Mouse (Mus musculus) left cerebral cortex, adult 11 months (tissue): Measurements from ENCODE around the gene Gxylt2.
A peak's percentile ranks its signal among the peaks of the same experiment; 100 is the strongest.

Experiments
- DNase-seq: peaks from one replicate; pipeline ENCODE4 v3.0.0; 2022; ENCODE audit warnings: low spot score

Gene Gxylt2

GRCm38 (mm10) chr6:100799766-100800165, 95.2 kb downstream of the Gxylt2 start:
- no peak for DNase-seq

DNA sequence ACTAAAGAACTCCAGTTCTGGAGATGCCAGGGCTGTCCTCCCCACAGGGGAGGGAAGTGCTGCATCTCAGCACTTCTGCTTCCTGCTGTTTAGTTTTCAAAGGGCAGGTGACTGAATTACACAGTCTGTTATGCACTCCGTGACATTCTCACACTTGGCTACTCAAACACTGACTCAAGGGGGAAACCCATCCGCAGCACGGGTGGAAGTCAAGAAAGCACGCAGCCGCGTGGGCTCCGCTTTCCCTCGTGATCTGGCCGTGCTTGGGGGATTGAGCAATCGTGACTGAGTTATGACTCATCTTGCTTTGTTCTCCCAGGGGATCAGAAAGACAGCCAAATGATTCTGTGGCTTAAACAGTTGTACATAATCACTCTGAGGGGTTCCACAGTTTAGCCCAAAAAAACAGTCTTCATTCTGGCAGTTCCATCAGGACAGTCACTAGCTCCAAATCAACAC, 96.0 kb downstream of the Gxylt2 start:
- peak; percentile 36 for DNase-seq

- DNase-seq, result no peak
Measured at GRCm38 (mm10) chr6:100802381-100803083, 98.0 kb downstream of the Gxylt2 start.

DNA sequence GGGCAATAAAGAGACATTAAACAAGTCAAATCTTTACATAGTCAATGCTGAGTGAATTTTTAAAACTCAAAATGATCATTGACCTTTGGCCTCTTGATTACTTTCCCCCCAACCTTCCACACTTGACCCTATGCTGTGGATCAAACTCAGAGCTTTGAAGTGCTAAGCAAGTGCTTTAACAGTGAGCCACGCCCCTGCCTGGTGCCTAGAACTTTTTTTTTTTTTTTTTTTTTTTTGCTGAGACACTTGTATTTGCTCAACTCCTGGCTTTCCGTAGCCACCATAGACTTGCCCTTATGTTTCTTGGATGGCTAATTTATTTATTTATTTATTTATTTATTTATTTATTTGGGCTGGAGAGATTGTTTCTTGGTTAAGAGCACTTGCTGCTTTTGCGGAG, 98.7 kb downstream of the Gxylt2 start:
- no peak for DNase-seq

DNA sequence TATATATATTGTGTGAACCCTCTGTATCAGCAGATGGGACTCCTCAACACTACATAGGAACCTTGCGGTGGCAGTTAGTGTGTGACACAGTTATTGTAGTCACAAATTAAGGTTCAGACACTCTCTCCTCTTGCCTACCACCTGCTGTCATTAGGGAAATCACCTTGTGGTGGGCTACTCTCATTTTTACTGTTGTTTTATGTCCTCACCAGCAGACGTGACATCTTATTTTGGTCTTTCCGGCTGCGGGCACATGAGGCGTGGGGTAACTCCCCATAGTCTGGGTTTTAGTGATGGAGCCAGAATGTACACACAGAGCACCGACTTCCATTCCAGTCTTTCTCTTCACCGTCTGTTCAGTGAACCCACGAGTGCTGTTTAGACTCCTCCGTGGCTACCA, 102.7 kb downstream of the Gxylt2 start:
- no peak for DNase-seq

DNA sequence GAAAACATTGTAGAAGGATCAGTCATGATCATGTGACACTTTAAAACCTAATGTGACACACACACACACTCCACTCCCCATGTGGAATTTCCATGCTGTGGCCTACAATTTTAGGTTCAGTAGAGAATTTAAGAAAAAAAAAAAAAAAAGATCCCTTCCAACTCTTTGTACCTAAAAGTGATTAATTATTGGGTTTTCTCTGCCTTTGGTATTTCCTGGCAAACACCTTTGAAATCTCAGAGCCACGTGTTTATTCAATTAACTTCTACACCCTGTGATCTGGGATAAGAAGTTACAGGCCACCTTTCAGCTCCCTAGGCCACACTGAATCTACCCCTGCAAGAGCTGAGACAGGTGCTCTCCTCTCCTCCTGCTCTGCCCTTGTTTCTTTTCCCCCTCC, 103.2 kb downstream of the Gxylt2 start:
- no peak for DNase-seq

GRCm38 (mm10) chr6:100808221-100808778, 103.8 kb downstream of the Gxylt2 start:
- no peak for DNase-seq

DNA sequence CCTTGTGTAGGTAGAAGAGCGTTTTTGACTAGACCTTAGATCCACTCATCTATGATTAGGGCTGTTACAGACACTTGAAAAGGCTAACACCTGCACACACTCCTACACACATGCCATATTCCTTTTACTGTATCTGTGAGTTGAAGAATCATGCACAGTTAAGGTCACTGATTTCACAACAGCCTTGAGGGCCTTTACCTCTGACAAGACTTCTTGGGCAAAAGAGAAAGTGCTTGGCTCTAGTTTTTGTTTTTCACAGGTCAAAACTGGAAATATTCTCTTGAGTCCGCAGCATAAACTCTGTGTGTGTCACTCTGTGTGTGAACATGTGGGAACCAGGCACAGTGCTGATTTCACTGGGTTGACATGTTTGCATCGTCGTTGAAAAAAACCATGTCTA, 105.6 kb downstream of the Gxylt2 start:
- DNase-seq, result no peak

- DNase-seq, result no peak
Measured at GRCm38 (mm10) chr6:100811731-100812130, 107.2 kb downstream of the Gxylt2 start.

DNA sequence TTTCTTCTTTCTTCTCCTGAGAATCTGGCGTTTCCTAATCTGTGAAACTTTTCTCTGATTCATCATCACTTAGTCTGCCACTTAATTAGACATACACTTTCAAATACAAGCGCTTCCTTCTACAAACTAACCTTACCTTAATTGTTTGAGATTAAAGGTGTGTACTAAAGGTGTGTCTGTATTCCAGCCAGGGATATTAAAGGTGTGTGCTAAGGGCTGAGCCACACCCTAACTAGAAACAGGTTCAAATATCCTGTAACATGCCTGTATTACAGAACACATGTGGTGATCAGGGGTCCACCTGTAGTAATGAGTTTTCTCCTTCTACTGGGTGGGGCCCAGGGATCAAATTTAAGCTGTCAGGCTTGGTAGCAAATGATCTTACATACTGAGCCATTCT, 116.8 kb downstream of the Gxylt2 start:
- DNase-seq, result no peak

GRCm38 (mm10) chr6:100823356-100823755, 118.8 kb downstream of the Gxylt2 start:
- DNase-seq, result no peak

DNA sequence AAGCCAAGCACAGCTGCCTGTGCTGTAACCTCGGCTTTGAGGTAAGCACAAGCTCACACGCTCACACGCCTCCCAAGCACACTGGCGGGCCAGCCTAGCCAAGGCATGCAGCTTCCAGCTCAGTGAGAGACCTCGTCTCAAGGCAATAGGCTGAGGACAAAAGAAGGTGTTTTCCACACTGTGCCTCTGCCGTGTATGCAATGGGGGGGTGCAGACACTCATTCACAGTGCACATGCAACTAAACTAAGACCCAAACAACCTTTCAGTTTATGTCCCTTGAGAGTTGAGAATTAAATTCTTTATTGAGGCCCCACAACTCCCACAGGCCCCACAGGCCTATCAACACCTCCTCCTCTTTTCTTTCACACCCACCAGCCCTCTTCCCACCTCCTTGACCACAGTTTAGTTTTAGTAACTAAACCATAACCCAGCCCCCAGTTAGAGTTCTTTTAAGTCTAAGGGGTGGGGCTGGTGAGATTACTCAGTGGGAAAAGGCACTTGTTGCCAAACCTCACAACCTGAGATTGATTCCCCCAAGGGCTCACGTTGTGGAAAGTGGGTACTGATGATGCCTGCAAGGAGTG, 119.9 kb downstream of the Gxylt2 start:
- DNase-seq, result no peak

DNA sequence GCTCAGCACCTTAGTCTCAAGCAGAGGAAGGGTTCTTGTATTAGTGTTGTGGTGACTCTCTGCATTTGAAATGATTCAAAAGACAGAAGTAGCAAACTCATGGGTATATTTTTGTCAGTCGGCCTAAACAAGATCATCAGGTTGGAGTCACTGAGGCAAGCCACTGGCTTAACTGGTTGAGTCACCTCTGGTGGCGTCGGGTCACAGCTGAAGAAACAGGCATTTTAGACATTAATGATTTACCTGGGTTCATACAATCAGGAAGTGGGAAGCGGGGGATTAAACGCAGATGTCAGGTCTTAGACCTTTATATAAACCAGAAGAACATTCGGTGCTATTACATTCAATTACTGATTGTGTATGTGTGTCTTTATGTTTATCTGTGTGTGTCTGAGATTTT, 121.5 kb downstream of the Gxylt2 start:
- no peak for DNase-seq

- no peak for DNase-seq
Measured at GRCm38 (mm10) chr6:100828565-100828964, 124.0 kb downstream of the Gxylt2 start.

GRCm38 (mm10) chr6:100829770-100830169, 125.2 kb downstream of the Gxylt2 start:
- DNase-seq, result no peak

- no peak for DNase-seq
Measured at GRCm38 (mm10) chr6:100831188-100831587, 126.7 kb downstream of the Gxylt2 start.

DNA sequence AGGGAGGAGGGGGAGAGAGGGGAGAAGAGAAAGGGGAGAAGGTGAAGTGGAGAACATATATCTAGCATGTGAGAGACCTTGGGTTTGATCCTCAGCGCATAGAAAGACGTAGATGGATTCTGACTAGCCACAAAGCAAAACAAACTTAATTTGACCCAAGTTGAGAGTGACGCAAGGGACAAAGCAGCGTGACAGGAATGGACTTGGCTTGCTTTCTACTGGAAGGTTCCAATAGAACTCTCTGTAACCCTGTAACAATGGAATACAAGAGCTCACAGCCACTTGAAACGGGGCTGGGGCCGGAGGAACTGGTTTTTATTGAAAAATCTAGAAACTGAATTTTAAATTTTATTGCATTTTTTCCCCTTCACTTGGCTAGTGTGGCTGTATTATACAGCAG, 127.2 kb downstream of the Gxylt2 start:
- no peak for DNase-seq

- peak; percentile 86 for DNase-seq
Measured at GRCm38 (mm10) chr6:100833355-100833754, 128.8 kb downstream of the Gxylt2 start, which contains the start of gene Ppp4r2. TSS of gene Ppp4r2 (plus strand) at chr6:100833622.

DNA sequence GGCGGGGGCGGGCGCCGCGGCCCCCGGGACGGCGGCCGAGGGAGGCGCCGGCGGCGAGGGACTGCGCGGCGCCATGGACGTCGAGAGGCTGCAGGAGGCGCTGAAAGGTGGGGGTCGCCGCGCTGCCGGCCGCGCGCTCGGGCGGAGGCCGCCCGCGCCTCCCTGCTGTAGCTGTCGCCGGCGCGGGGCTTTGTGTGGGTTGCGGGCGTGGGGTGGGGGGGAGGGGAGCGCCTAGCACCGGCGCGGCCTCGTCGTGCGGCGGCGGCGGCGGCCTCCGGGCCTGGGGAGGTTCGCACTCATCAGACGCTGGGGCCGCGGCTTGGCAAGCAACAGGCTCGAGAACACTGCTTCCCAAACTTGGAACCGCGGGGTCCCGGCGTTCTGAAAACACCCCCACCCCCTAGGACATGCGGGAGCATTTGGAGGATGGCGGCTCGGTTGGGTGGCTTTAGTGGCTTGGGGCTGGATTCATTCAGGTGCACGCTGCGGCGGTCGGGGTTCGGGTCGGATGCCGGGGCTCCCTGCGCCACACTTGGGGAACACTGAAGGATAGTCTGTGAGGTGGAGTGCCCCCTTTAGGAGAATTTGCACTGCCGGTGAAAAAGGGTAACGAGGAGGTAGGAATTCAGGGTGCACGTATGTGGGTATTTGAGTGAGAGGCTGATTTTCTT, 129.4 kb downstream of the Gxylt2 start:
- DNase-seq, result peak; percentile 47

GRCm38 (mm10) chr6:100834489-100835160, 130.1 kb downstream of the Gxylt2 start:
- DNase-seq, result no peak

- no peak for DNase-seq
Measured at GRCm38 (mm10) chr6:100845058-100845457, 140.5 kb downstream of the Gxylt2 start.

GRCm38 (mm10) chr6:100847264-100847663, 142.7 kb downstream of the Gxylt2 start:
- no peak for DNase-seq
